Mouse (Mus musculus) urinary bladder, postnatal 25 days (tissue): Measurements from ENCODE around the gene Rspo4.

Experiments used
- DNase-seq: peaks from one replicate; pipeline ENCODE4 v3.0.0; 2022; ENCODE audit warnings: low spot score

The Rspo4 gene

DNA sequence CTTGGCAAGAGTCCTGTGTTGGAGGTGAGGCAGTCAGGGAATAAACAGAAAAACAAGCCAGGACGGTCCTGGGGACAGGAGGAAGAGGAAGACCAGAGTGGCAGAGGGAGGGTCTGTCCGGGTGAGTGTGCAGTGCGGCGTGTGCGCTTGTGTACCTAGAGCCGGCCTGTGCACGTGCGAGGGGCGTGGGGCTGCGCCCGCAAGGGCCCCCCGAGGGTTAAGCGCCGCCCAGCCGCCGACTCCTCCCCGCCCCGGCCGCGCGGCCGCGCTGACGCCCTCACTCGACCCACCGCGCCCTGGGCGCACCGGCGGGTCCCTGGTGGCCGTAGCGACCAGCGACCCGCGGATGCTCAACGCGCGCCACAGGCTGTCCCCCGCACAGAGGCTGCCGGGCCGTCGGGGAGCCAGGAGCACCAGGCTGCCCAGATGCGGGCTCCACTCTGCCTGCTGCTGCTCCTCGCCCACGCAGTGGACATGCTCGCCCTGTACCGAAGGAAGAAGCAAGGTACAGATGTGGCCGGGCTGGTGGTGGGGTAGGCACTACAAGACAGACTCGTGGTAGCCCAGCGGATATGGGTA is at the start of gene Rspo4:
TSS of gene Rspo4 (plus strand) at position 280 of the 579 bp plus-strand sequence.
- DNase-seq = no peak

DNA sequence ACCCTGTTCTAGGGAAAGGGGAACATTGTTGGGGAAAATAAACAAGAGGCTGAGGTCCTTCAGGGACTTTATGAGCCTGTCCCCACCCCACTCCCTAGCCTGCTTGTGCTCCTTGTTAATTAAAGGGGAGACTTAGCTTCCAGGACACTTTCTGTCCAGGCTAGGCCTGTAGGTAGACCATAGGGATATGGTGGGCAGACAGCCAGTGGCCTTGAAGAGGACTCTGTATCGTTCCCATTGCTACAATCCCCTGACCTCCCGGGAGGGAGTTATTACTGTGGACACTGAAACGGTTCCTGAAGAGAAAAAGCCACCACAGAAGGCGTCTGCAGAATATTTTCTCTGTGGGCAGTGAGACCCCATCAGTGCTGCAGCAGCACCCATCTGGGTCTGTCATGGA is 27.1 kb upstream of the Rspo4 start:
- DNase-seq = no peak

DNA sequence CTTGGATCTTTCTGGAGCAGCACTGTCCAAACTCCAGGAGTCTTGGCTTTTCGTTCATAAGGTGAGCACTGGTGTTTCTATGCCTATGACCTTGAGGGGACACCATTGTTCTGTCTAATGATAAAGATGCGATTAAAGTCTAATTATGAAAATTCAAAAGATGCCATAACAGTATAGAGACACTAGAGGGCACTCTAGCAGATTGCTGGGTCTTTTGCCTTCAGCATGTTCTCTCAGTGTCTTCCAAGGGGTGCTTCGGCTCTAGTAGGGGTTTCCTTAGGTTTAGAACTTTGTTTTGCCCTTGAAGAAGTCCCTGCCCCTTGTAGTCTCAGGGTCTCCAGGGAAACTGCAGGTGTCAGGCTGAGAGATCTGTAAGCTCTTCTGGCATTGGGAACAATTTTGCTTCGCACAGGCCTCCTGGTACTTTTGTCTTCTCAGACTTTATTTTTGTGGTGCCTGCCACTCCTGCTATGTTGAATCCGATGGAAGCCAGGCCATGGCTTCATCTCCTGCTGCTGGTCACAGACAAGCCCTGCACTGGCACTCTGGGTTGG is 19.6 kb downstream of the Rspo4 start:
- DNase-seq = no peak

DNA sequence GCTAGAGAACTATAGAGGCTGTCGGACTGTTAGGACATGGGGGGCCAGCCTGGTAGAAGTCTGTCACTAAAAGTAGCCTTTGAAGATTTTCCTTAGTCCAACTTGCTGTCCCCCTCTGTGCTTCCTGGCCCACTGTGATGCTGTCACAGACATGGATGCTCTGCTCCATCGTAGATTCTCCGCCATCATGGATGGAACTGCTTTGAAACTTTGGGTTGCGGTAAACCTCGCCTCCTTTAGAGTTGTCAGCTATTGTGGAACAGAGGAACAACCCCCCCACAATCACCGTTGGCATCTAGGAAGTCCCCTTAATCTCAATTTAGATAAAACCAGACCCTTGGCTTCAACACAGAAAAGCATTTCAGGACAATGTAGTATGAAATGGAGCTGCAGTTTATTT is 22.2 kb downstream of the Rspo4 start:
- no peak for DNase-seq

DNA sequence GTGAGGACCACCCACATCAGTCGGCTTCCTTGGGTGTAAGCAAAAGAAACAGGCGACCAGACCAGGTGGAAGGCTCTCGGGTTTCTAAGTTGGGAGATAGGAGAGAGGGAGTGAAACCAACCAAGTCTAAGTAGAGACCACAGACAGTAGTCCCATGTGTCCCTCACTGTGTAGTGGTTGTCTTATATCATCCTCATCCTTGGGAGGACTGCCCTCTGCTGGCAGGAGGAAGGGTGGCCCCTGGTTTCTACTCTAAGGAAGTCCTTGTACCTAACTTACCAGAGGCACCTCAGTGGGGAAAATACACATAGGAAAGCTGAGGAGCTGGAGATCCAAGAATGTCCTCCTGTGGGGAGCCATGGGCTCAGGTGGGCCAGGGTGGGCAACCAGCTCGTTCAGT is 23.8 kb downstream of the Rspo4 start:
- peak; percentile 11 for DNase-seq

DNA sequence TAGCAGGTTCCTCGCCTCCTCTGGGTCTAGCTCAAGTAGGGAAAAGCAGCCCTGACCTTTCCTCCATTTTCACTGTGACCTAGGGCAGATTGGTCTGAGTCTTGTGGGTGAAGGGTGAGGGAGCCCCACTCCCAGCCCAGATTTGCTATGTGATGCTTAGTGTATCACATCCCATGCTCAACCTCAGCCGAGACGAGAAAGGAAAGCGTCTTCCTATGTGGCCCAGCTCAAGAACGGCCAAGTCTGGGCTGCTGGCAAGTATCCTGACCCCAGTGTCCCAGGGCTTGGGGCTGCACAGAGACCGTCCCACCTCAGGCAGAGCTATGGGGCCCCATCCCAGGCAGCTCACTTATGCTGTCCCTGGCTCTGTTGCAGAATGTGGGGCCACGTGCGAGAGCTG is 25.5 kb downstream of the Rspo4 start:
- no peak for DNase-seq

DNA sequence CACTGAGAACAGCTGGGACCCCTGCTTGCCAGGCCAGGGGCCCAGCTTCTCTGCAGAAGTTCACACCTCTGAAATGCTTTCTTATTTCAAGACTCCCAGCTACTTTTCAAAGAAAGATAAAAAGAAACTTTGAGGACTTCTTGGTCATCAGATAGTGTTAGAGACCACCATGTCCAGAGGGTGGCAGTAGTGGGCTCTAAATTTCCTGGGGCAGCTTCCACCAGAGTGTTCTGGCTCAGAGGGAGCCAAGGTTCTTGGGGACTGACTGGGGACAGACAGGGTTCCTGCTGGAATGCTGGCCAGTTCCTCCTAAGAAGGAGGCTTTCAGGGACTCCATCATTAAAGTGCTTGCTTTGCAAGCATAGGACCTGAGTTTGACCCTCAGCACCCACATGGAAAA is 31.8 kb downstream of the Rspo4 start:
- DNase-seq = peak; percentile 17

DNA sequence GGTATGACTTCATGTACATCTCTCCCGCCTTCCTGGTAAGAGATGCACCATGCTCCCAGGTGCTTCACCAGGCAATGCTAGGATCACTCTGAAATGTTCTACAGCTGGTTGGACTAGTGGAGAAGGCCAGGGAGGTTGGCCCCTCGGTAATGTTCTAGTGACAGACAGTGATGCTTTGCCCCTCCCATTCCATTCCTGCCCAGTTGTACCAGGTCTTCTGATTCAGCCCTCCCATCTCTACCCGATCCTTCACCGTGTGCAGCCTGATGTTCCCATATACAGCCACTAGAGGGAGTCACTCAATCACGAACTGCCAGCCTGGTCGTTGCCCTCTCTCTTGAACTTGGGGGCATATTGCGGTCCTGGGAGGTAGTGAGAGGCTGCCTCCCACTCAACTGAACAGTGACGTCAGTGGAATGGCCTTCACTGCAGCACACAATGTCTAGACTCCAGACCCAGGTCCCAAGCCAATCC is 33.3 kb downstream of the Rspo4 start:
- DNase-seq = peak; percentile 34

DNA sequence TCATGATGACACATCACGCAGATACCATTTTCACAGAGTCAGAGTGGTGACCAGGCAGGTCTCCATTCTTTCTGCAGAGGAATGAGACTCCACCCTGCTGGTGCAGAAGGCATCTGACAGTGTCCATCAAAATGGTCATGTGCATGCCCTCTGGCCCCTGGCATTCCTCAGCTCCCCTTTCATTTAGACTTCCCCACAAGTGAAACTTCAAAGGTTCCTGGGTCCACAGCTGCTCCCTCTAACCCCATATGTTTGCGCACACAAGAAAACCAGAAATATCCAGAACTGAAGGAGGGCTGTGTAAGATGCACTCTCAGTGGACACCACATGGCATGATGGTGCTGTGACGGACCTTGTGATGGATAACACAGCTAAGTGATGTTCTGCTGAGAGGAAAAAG is 35.9 kb downstream of the Rspo4 start:
- DNase-seq = no peak

DNA sequence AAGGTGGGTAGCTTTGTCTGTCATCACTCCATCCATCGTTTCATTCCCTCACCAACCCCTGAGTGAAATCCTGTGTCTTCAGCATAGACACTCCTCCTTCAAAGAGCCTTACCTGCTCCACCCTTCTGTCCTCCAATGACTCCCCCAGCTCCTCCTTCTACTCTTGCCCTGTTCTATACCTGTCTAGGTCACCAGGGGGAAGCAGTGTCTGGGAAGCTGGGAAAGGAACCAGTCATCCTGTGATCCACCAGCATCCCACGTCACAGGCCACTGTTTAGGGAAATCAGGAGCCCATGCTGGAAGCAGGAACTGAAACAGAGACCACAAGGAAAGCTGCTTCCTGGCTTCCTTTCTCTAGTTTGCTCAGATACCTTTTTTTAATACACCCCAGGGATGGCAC is 37.0 kb downstream of the Rspo4 start:
- no peak for DNase-seq

DNA sequence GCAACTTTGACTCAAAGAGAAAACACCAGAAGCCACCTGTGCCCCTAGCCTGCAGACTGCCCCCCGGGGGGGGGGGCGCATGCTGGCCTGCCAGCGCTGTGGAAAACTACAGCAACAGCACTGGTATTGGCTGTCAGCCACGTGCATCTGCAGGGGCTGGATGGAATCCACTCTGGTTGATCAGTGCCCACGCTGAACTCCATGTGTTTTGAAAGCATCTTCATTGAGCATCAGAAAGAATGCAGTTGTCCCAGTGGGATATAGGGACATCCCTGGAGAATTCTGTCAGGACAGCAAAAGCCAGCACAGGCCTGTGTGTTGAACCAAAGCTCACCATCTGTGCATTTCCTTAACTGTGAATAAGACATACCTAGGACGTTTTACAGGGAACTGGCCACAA is 48.3 kb downstream of the Rspo4 start:
- no peak for DNase-seq

DNA sequence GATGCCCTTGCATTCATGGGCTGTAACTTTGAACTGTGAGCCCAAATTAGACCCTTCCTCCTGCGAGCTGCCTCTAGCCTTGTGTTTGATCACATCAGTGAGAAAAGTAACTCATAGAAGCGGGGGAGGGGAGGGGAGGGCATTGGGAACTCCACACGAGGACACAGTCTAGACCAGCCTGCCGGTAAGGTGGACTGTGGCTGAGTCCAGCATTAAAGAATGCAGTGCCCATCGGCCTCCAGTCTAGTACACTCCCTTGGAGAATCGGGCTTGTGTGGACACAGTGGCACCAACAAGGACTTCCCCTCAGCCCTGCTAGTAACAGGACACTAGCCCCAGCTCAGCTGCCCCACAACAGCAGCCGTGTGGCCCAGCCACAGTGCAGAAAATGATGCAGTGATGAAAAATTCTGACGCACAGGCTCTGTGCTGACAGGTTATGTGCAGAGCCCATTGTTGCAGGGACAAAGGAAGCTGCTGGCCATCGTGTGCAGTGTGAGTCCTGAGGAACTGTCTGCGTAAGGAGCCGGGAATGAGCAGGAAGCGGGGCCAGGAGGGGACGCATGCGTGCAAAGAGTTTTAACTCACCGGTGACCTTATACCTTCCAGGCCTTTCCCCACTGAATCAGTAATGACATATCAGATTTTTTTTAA is 50.5 kb downstream of the Rspo4 start:
- no peak for DNase-seq

DNA sequence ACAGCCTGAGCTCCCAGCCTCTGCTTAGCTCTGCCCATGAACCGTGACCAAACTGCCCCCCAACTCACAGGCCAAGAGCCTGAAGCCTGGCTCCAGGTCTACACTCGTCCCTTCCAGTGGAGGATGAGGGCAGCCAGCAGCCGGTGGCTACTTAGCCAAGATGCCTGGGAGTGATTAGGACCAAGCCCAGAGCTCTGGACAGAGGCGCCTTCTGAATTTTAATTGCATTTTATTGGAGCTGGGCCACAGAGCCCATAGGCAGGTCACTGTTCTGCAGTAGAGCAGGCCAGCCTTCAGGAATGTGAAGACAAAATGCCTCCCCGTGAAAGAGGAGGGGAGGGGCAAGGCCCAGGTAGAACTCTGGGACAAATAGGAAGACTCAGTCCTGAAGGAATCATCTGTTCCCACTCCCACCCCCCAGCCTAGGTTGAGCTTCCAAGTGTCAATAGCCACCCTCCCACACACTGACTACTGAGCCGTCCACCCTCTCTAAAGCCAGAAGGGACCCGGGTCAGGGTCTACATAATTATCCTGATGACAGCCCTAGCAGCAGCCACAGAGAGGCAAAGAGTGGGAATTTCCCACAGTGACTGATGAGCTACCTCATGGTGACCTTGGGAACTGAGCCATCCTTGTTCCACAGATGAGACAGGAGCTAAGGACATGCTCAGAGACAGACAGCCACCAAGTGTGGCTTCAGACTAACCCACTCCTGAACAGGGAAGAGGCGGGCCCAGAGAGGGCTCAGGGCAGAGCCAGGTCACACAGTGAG is 51.7 kb downstream of the Rspo4 start:
- DNase-seq = no peak

DNA sequence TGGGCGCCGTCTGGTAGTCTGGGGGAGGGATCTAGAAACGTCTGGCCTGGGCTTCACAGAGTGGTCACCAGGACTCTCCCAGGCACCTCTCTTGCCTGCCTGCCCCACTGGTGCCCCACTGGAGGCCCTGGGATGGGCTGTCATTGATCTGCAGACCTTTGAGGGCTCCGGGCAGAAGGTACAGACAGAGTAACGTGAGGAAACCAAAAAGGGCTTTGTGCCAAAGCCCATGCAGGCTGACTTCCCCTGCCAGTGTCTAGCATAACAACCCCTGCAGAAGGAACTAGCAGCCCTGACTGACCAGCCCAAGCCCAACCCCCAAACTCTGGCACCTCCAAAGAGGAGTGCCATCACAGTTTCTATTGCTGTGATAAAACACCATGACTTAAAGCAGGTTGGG is 53.2 kb downstream of the Rspo4 start:
- no peak for DNase-seq

DNA sequence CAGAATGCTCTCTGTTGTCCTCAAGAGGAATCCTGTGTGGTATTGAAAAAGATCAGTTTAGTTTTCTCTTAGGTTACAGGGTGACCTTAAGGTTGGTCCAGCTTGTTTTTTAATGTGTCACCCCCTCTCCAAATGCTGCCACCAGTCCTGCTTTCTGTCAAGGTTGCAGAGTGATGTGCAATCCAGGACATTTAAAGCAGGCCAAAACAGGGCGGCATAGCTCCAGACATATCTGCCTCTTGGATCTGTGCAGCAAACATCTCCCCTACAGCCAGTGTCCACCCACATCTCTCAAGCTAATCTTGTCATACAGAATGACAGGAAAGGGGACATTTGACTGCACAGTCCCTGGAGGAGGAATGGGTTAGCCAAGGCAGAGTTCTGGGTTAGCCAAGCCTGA is 55.4 kb downstream of the Rspo4 start:
- no peak for DNase-seq

DNA sequence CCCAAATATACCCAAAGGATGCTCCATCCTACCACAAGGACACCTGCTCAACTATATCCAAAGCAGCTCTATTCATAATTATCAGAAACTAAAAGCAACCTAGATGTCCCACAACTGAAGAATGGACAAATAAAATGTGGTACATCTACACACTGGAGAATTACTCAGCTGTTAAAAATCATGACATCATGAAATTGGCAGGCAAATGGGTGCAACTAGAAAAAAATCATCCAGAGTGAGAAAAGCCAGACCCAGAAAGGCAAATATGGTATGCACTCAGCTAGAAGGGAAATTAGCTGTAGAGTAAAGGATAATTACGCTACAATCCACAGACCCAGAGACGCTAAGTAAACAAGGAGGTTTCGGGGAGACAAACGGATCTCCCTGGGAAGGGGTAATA is 58.1 kb downstream of the Rspo4 start:
- DNase-seq = no peak

DNA sequence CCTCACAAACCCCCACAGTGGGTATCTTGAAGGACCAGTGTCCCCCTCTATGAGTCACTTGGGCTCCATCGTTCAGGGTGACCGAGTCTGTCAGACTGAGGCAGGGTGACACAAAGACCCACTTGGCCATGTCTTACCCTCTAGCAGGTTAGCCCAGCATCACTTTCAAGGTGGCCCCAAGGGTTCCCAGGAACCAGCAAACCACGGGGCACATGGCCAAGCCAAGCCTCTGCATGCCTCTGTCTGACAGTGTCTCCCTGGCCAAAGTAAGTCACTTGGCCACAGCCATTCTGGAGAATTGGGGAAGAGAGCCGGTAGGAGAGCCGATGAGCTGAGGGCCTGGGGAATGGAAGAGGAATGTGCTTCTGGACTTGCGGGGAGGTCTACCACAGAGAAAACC is 60.5 kb downstream of the Rspo4 start:
- DNase-seq = no peak

DNA sequence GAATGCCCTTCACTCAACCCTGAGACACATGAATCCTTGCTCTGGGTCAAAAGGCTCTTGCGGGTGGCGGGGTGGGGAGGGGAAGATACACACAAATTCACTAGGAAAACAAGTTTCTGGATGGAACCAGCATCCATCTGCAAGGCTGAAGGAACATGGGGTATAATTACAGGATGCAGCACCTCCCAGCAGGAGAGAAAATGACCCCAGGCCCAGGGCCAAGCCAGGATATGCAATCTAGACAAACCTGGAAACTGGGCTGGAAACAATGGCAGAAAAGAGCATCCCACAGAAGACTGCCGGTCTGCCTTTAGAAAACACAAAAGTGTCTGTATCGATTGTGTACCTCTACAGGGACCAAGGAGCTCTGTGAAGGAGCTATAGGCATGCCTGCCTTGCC is 61.2 kb downstream of the Rspo4 start:
- DNase-seq = no peak

DNA sequence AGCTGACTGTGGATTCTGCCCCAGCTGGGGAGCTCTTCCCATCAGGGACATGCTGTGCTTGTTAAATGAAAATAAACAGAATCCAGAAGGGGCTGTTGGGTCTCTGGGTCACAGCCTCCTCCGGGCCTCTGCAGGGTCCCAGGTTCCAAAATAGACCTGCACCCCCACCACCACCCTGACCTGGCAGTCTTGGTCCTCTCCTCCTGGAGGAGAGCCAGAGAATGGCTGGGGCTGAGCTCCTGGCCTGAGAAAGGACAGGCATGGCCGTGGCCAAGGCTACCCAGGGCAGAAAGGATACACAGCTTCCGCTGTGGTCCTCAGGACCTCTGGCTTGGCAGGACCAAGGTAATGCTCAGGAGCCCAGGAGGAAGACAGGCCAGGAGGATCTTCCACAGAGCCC is 61.9 kb downstream of the Rspo4 start:
- no peak for DNase-seq

DNA sequence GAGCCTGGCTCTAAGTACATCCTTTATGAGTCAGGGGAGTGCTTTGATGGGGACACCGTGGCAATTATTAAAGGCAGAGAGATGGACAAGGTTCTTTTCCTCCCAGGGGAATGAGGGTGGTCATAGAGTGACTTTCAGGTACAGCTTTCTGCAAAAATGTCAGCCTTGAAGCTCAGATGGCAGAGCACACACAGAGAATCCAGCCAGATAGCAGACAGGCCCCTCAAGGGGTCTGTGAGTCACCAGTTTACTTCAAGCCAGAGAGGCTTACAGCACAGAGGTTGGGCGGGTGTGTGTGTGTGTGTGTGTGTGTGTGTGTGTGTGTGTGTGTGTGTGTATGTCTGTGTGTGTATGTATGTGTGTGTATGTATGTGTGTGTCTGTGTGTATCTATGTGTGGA is 64.3 kb downstream of the Rspo4 start:
- no peak for DNase-seq

DNA sequence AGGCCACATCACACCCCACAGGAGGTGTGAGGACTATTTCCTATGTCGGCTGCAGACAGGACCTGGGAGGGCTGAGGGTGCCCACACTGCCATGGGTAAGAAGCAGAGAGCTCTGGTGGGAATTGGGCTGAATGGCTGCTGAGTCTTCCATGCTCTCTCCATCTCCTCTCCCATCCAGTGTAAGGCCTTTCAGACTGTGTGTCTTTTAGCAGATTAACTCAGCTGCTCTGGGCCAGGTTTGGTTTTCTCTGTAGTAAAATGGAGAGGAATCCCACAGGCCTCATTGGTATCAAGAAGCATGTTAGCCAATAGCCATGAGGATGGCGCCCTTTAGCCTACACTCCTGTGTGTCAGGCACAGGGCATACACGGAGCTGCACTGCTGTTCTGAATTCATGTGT is 66.7 kb downstream of the Rspo4 start:
- DNase-seq = no peak

DNA sequence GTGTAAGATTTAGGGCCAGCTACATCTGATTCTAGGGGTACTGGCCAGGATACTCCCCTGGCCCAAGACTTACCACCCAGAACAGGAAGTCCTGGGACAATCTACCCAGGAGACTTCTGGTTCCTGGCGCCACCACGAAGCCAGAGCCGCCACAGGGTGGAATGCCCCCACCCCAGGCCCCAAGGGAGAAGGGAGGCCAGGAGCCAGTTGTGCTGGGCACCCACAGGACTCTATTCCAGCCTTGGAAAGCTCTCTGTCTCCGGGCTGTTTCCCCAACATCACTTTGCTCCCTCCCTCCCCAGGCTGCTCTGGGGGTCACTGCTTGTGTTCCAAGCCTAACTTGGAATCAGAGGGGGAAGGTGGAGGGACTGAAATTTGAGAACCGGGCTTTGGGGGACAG is 67.8 kb downstream of the Rspo4 start:
- DNase-seq = no peak

DNA sequence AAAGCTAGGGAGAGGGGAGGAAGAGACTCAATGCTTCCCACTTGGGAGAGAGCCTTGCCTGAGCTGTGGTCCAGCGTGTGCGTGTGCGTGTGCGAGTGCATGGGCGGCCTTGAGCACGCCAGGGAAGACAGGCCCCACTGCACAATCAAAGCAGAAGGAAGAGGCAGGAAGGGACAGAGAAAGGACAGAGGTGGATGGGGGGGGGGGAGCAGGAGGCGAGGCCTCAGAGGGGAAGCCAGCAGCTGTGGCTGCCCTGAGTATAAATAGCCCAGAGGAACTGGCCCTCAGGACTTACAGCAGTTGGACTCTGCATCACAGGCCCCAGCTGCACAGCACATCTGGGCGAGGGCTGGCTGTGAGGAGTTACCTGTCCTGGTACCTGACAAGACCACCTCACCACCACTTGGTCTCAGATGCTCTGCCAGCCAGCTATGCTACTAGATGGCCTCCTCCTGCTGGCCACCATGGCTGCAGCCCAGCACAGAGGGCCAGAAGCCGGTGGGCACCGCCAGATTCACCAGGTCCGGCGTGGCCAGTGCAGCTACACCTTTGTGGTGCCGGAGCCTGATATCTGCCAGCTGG is 68.3 kb downstream of the Rspo4 start, which contains the start of gene Angpt4:
TSS of gene Angpt4 (plus strand) at position 292 of the 582 bp plus-strand sequence.
- DNase-seq = no peak
